Mouse (Mus musculus) CH12.LX (cell line): ENCODE data around the gene Capn11. TPM values are rescaled to one million over a fixed set of nuclear protein-coding genes. Genes with fewer than 3 reads are reported as not detected.

Experiments
- DNase-seq: peaks from one replicate; pipeline ENCODE4 v3.0.0-alpha.2; 2013; ENCODE audit errors: extremely low read depth
- H3K27ac ChIP-seq: 2 replicates; pipeline ENCODE4 v1.5.1; 2012; ENCODE audit warnings: low read depth, mild to moderate bottlenecking, control low read depth, moderate library complexity; ENCODE audit not compliant: insufficient read depth
- H3K27me3 ChIP-seq: replicated peaks from 2 replicates; pipeline ENCODE3; 2012; ENCODE audit warnings: inconsistent platforms
- H3K36me3 ChIP-seq, 2 experiments: replicated peaks in 1 of 2; 2 replicates each; pipeline versions ENCODE3 to v1.6.1; 2012; ENCODE audit warnings: inconsistent platforms in 1 of 2, low read length in 1 of 2, mild to moderate bottlenecking in 1 of 2, mixed read lengths in 1 of 2, moderate library complexity in 1 of 2; ENCODE audit not compliant: control insufficient read depth in 1 of 2, insufficient read depth in 1 of 2
- H3K4me1 ChIP-seq, 2 experiments: 2 replicates each; pipeline ENCODE4 v1.6.1; 2012; ENCODE audit warnings: inconsistent platforms in 1 of 2, moderate library complexity in 1 of 2; ENCODE audit not compliant: insufficient read depth in 2 of 2, control insufficient read depth in 1 of 2
- H3K4me2 ChIP-seq: 2 replicates; pipeline ENCODE4 v1.6.1; 2012; ENCODE audit warnings: low read depth, mild to moderate bottlenecking, control low read depth; ENCODE audit not compliant: poor library complexity, insufficient read depth, severe bottlenecking
- H3K4me3 ChIP-seq, 3 experiments: fragments of 150-350 bp in 1 of 3; sonication (generic) in 1 of 3; replicated peaks in 1 of 3; 2 replicates each; pipeline versions ENCODE3 to v1.5.1; 2011 to 2012; ENCODE audit warnings: low read depth in 2 of 3, low read length in 2 of 3, mild to moderate bottlenecking in 2 of 3, moderate library complexity in 2 of 3, control low read depth in 1 of 3, improper control_type of control experiment in 1 of 3, inconsistent platforms in 1 of 3, mixed read lengths in 1 of 3; ENCODE audit not compliant: poor library complexity in 1 of 3
- H3K79me2 ChIP-seq: replicated peaks from 2 replicates; pipeline ENCODE4 v1.6.1; 2012; ENCODE audit warnings: mild to moderate bottlenecking, moderate library complexity; ENCODE audit not compliant: control insufficient read depth, poor library complexity, insufficient read depth, severe bottlenecking; ENCODE audit errors: extremely low read depth
- H3K9ac ChIP-seq: 2 replicates; pipeline ENCODE4 v1.6.1; 2012; ENCODE audit warnings: low read depth, mild to moderate bottlenecking, control low read depth, moderate library complexity; ENCODE audit not compliant: insufficient read depth
- H3K9me3 ChIP-seq: replicated peaks from 2 replicates; pipeline ENCODE3; 2012; ENCODE audit warnings: low read length, inconsistent platforms, mixed read lengths
- BHLHE40 ChIP-seq: IDR thresholded peaks from 2 replicates; pipeline ENCODE4 v1.6.1; 2011; ENCODE audit warnings: mild to moderate bottlenecking, low read depth, low read length, improper control_type of control experiment
- CHD1 ChIP-seq: IDR thresholded peaks from 2 replicates; pipeline ENCODE4 v1.6.1; 2012; ENCODE audit warnings: low read depth, low read length, improper control_type of control experiment, inconsistent platforms
- CHD2 ChIP-seq: IDR thresholded peaks from 2 replicates; pipeline ENCODE4 v1.6.1; 2011; ENCODE audit warnings: low read length, improper control_type of control experiment
- CTCF ChIP-seq, 2 experiments: IDR thresholded peaks in 1 of 2; conservative IDR thresholded peaks in 1 of 2; 2 replicates each; pipeline ENCODE4 v1.5.1; 2011 to 2012; ENCODE audit warnings: low read depth in 2 of 2, low read length in 2 of 2, improper control_type of control experiment in 1 of 2, inconsistent platforms in 1 of 2, mild to moderate bottlenecking in 1 of 2, moderate library complexity in 1 of 2
- E2F4 ChIP-seq: IDR thresholded peaks from 2 replicates; pipeline ENCODE4 v1.6.1; 2011; ENCODE audit warnings: low read depth, low read length, improper control_type of control experiment; ENCODE audit not compliant: insufficient replicate concordance
- ELF1 ChIP-seq: IDR thresholded peaks from 2 replicates; pipeline ENCODE4 v1.6.1; 2014; ENCODE audit warnings: low read depth, mild to moderate bottlenecking, inconsistent platforms, low read length, improper control_type of control experiment
- EP300 ChIP-seq: IDR thresholded peaks from 2 replicates; pipeline ENCODE4 v1.6.1; 2011; ENCODE audit warnings: low read length, improper control_type of control experiment
- ETS1 ChIP-seq: conservative IDR thresholded peaks from 2 replicates; pipeline ENCODE4 v1.6.1; 2012; ENCODE audit warnings: low read depth, mild to moderate bottlenecking, inconsistent platforms, low read length, improper control_type of control experiment, moderate library complexity
- GABPA ChIP-seq: IDR thresholded peaks from 2 replicates; pipeline ENCODE4 v1.6.1; 2012; ENCODE audit warnings: low read depth, low read length, improper control_type of control experiment, inconsistent platforms; ENCODE audit not compliant: insufficient replicate concordance
- HCFC1 ChIP-seq: IDR thresholded peaks from 2 replicates; pipeline ENCODE4 v1.6.1; 2012; ENCODE audit warnings: low read depth, mild to moderate bottlenecking, inconsistent platforms, low read length, improper control_type of control experiment
- IRF4 ChIP-seq: IDR thresholded peaks from 2 replicates; pipeline ENCODE4 v1.6.1; 2014; ENCODE audit warnings: low read depth, mild to moderate bottlenecking, inconsistent platforms, low read length, improper control_type of control experiment
- JUN ChIP-seq: IDR thresholded peaks from 2 replicates; pipeline ENCODE4 v1.6.1; 2011; ENCODE audit warnings: low read depth, mild to moderate bottlenecking, low read length, improper control_type of control experiment, moderate library complexity; ENCODE audit not compliant: insufficient read depth
- JUND ChIP-seq: conservative IDR thresholded peaks from 2 replicates; pipeline ENCODE4 v1.6.1; 2011; ENCODE audit warnings: low read depth, low read length, improper control_type of control experiment
- KAT2A ChIP-seq: IDR thresholded peaks from 2 replicates; pipeline ENCODE4 v1.6.1; 2012; ENCODE audit warnings: low read length, improper control_type of control experiment, inconsistent platforms; ENCODE audit not compliant: insufficient replicate concordance
- MAFK ChIP-seq: IDR thresholded peaks from 2 replicates; pipeline ENCODE4 v1.6.1; 2011; ENCODE audit warnings: low read length, improper control_type of control experiment; ENCODE audit not compliant: insufficient replicate concordance
- MAX ChIP-seq: IDR thresholded peaks from 2 replicates; pipeline ENCODE4 v1.6.1; 2011; ENCODE audit warnings: low read length, improper control_type of control experiment
- MAZ ChIP-seq: IDR thresholded peaks from 2 replicates; pipeline ENCODE4 v1.6.1; 2012; ENCODE audit warnings: low read depth, mild to moderate bottlenecking, inconsistent platforms, low read length, improper control_type of control experiment, moderate library complexity
- MEF2A ChIP-seq: IDR thresholded peaks from 2 replicates; pipeline ENCODE4 v1.6.1; 2014; ENCODE audit warnings: low read depth, mild to moderate bottlenecking, inconsistent platforms, low read length, improper control_type of control experiment, borderline replicate concordance
- MXI1 ChIP-seq: IDR thresholded peaks from 2 replicates; pipeline ENCODE4 v1.6.1; 2011; ENCODE audit warnings: mild to moderate bottlenecking, low read depth, low read length, improper control_type of control experiment
- MYC ChIP-seq: IDR thresholded peaks from 2 replicates; pipeline ENCODE4 v1.6.1; 2011; ENCODE audit warnings: low read depth, mild to moderate bottlenecking, improper control_type of control experiment, low read length
- NELFE ChIP-seq: IDR thresholded peaks from 2 replicates; pipeline ENCODE4 v1.6.1; 2011; ENCODE audit warnings: low read depth, low read length, improper control_type of control experiment
- NRF1 ChIP-seq: IDR thresholded peaks from 2 replicates; pipeline ENCODE4 v1.6.1; 2014; ENCODE audit warnings: low read depth, mild to moderate bottlenecking, inconsistent platforms, low read length, improper control_type of control experiment, moderate library complexity
- PAX5 ChIP-seq: IDR thresholded peaks from 2 replicates; pipeline ENCODE4 v1.6.1; 2012; ENCODE audit warnings: low read length, inconsistent platforms, mixed read lengths
- POLR2A ChIP-seq: IDR thresholded peaks from 2 replicates; pipeline ENCODE4 v1.6.1; 2011; ENCODE audit warnings: low read depth, mild to moderate bottlenecking, improper control_type of control experiment, low read length
- POLR2AphosphoS2 ChIP-seq: IDR thresholded peaks from 2 replicates; pipeline ENCODE4 v1.6.1; 2011; ENCODE audit warnings: low read depth, low read length, improper control_type of control experiment
- RAD21 ChIP-seq: IDR thresholded peaks from 2 replicates; pipeline ENCODE4 v1.6.1; 2011; ENCODE audit warnings: low read depth, mild to moderate bottlenecking, low read length, improper control_type of control experiment, moderate library complexity
- RCOR1 ChIP-seq: conservative IDR thresholded peaks from 2 replicates; pipeline ENCODE4 v1.6.1; 2012; ENCODE audit warnings: low read depth, mild to moderate bottlenecking, inconsistent platforms, low read length, improper control_type of control experiment
- SIN3A ChIP-seq: IDR thresholded peaks from 2 replicates; pipeline ENCODE4 v1.6.1; 2012; ENCODE audit warnings: low read length, improper control_type of control experiment, inconsistent platforms
- SMC3 ChIP-seq: IDR thresholded peaks from 2 replicates; pipeline ENCODE4 v1.6.1; 2011; ENCODE audit warnings: low read depth, low read length, improper control_type of control experiment
- TBP ChIP-seq: conservative IDR thresholded peaks from 2 replicates; pipeline ENCODE4 v1.6.1; 2011; ENCODE audit warnings: low read depth, low read length, improper control_type of control experiment
- TCF12 ChIP-seq: IDR thresholded peaks from 2 replicates; pipeline ENCODE4 v1.6.1; 2014; ENCODE audit warnings: low read depth, mild to moderate bottlenecking, inconsistent platforms, low read length, improper control_type of control experiment
- UBTF ChIP-seq: IDR thresholded peaks from 2 replicates; pipeline ENCODE4 v1.6.1; 2012; ENCODE audit warnings: low read depth, mild to moderate bottlenecking, inconsistent platforms, low read length, improper control_type of control experiment, moderate library complexity
- USF1 ChIP-seq: IDR thresholded peaks from 2 replicates; pipeline ENCODE4 v1.6.1; 2014; ENCODE audit warnings: low read depth, mild to moderate bottlenecking, inconsistent platforms, low read length, improper control_type of control experiment
- USF2 ChIP-seq: conservative IDR thresholded peaks from 2 replicates; pipeline ENCODE4 v1.6.1; 2011; ENCODE audit warnings: low read depth, low read length, improper control_type of control experiment
- ZC3H11A ChIP-seq: IDR thresholded peaks from 2 replicates; pipeline ENCODE4 v1.6.1; 2012; ENCODE audit warnings: low read depth, mild to moderate bottlenecking, inconsistent platforms, low read length, improper control_type of control experiment
- ZKSCAN1 ChIP-seq: IDR thresholded peaks from 2 replicates; pipeline ENCODE4 v1.6.1; 2012; ENCODE audit warnings: low read depth, inconsistent platforms, low read length, improper control_type of control experiment, borderline replicate concordance
- ZMIZ1 ChIP-seq: IDR thresholded peaks from 2 replicates; pipeline ENCODE4 v1.6.1; 2012; ENCODE audit warnings: low read depth, mild to moderate bottlenecking, inconsistent platforms, low read length, improper control_type of control experiment
- ZNF384 ChIP-seq: IDR thresholded peaks from 2 replicates; pipeline ENCODE4 v1.6.1; 2012; ENCODE audit warnings: low read depth, low read length, improper control_type of control experiment, inconsistent platforms
- dilution Hi-C: fragments of 300-500 bp; cut with MboI; formaldehyde crosslinking; loops from 2 replicates; pipeline ENCODE4 v1.14.3; 2020; ENCODE audit warnings: low sequenced_read_pairs; ENCODE audit not compliant: extremely low pct_unique_long_range_greater_than_20kb, extremely low pct_ligation_motif_present
- in situ Hi-C: fragments of 300-500 bp; cut with MboI; formaldehyde crosslinking; loops from 3 replicates; pipeline ENCODE4 v1.14.3; 2019; ENCODE audit warnings: low sequenced_read_pairs, low pct_ligation_motif_present, low pct_unique_long_range_greater_than_20kb, mixed read lengths
- polyA plus RNA-seq: library from polyadenylated mRNA; unstranded; fragments of >175 nt; gene quantifications from 2 replicates; pipeline ENCODE4 v1.2.1, GENCODE M21; 2012; ENCODE audit warnings: low read depth; ENCODE audit not compliant: insufficient read length
- total RNA-seq, 2 experiments: library from RNA; depleted of rRNA; stranded (reverse); fragments of 300-350 nt in 1 of 2; fragments of >200 nt in 1 of 2; gene quantifications; 2 replicates each; pipeline ENCODE4 v1.2.3; 2012 to 2014

Capn11 gene
- total and polyA plus RNA-seq, 3 experiments, result 0.09 TPM; not detected in 2

DNA sequence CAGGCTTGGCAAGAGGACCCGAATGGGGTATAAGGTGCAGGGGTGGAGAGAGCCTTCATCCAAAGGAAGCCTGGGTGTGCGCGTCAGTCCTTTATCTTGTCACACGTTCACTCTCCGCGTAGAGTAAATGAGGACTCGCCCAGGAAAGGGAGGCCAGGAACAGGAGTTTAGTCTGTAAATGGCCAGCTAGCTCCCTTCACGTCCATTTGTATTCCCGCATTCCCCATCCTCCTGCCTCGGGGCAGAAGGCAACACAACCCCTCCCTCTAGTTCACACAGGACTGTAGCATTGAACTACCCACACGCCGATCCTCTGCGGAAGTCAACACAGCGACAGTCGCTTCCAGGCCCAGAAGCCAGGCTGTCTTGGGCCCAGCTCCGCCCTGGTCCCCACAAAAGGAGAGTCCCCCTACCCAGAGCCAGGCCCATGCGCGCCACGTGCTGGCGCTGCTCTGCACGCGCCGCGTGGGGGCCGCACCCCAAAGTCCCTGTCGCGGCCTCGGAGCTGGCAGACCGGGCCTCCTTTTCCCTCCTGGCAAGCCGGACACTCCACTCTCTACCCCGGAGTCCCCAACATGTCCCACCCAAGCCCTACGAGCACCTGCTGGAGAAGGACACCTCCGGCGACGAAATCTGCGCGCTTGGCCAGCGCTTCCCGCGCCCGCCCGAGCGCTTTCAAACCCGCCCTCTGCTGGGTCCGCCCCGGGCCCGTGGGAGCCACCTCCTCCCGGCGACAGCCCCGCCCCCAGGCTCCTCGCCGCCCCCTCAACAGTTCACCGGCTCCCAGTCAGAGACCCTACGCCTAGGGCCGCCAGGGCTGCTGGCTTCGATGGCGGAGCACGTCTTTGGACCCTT is 64.0 kb downstream of the Capn11 start:
- Histone ChIP-seq H3K79me2 (0 out of 2 replicates have a peak, but pooled peaks cover 3% of the 10 kb centered on the region), H3K9ac (peak overlapping the region; percentile 23), H3K27me3 (no peaks in the 10 kb centered on the region), H3K27ac (no peak overlapping the region), H3K4me2 (peak overlapping the region; percentile 72), H3K9me3 (no peaks in the 10 kb centered on the region), H3K4me1 (peaks cover 22 to 63% of the 10 kb centered on the region in 2 experiments), H3K4me3 (peak overlapping the region; percentile 63 to 87 (median 75)), H3K36me3 (peaks cover 3 to 18% of the 10 kb centered on the region in 2 experiments)
- DNase-seq, result no peak
- in situ Hi-C loops, result no loop called here
- TF ChIP-seq ZNF384 (no peak), MYC (peak; percentile 82), POLR2AphosphoS2 (no peak), ELF1 (0 out of 2 replicates have a peak, but pooled peaks have one; percentile 6), SMC3 (no peak), BHLHE40 (peak; percentile 93), USF1 (no peak), ZC3H11A (no peak), EP300 (no peak), SIN3A (peak; percentile 38; the same call in 1 of the 2 replicates), MAX (peak; percentile 84), MEF2A (no peak), IRF4 (no peak), USF2 (no peak), RCOR1 (no peak), JUN (no peak), MAFK (no peak), RAD21 (no peak), E2F4 (peak; percentile 23; the same call in 1 of the 2 replicates), HCFC1 (no peak), TBP (no peak), JUND (no peak), ZKSCAN1 (no peak), NRF1 (no peak), GABPA (no peak), UBTF (0 out of 2 replicates have a peak, but pooled peaks have one; percentile 51), TCF12 (no peak), NELFE (peak; percentile 66), MAZ (no peak), CTCF (conservative IDR thresholded peaks at IDR 0.05 in 1 of 2, IDR thresholded peaks at IDR 0.05 in 1 of 2; ENCODE audit: low read depth in 2 of 2, low read length in 2 of 2) (no peak), MXI1 (peak; percentile 94), CHD2 (no peak), CHD1 (no peak), KAT2A (no peak), ETS1 (no peak), ZMIZ1 (no peak), POLR2A (peak; percentile 81), PAX5 (no peak)
- TF ChIP-seq, all 38 proteins: peak for 10
- dilution Hi-C loops, result no loop called here
